Mouse (Mus musculus) spleen, adult 18-20 months (tissue): Measurements from ENCODE around the gene Lypd6b.

ENCODE experiments used
- DNase-seq, 2 experiments: peaks; one replicate each; pipeline ENCODE4 v3.0.0; 2022; ENCODE audit warnings: mixed read lengths in 2 of 2

The Lypd6b gene

GRCm38 (mm10) chr2:49957449-49957848 lies 170.0 kb downstream of the Lypd6b start:
- DNase-seq, result no peak

- no peak for DNase-seq
Measured at GRCm38 (mm10) chr2:49961991-49962390, 174.5 kb downstream of the Lypd6b start.

GRCm38 (mm10) chr2:49964899-49965298 lies 177.4 kb downstream of the Lypd6b start:
- no peak for DNase-seq

GRCm38 (mm10) chr2:49967748-49968147 lies 180.3 kb downstream of the Lypd6b start:
- no peak for DNase-seq

GRCm38 (mm10) chr2:49970990-49971389 lies 183.5 kb downstream of the Lypd6b start:
- DNase-seq, result no peak

GRCm38 (mm10) chr2:49978606-49979005 lies 191.1 kb downstream of the Lypd6b start:
- no peak for DNase-seq

GRCm38 (mm10) chr2:49979991-49980390 lies 192.5 kb downstream of the Lypd6b start:
- no peak for DNase-seq

- no peak for DNase-seq
Measured at GRCm38 (mm10) chr2:49983021-49983420, 195.5 kb downstream of the Lypd6b start.

- DNase-seq, result no peak
Measured at GRCm38 (mm10) chr2:49984780-49985179, 197.3 kb downstream of the Lypd6b start.

- DNase-seq, result no peak
Measured at GRCm38 (mm10) chr2:49995841-49996240, 208.4 kb downstream of the Lypd6b start.

- no peak for DNase-seq
Measured at GRCm38 (mm10) chr2:49997216-49997615, 209.7 kb downstream of the Lypd6b start.
